Mouse (Mus musculus) hindbrain, postnatal 0 days (tissue): ENCODE data around the gene Rgs2. TPM values are rescaled to one million over a fixed set of nuclear protein-coding genes. Genes with fewer than 3 reads are reported as not detected.

Experiments used
- ATAC-seq: fragments of 200-750 bp; cut with Nextera tagmentation; 2 replicates; pipeline ENCODE4 v1.8.0; 2017; ENCODE audit warnings: mild to moderate bottlenecking, moderate TSS enrichment, moderate library complexity
- DNase-seq: peaks from one replicate; pipeline ENCODE4 v3.0.0-alpha.2; 2015; ENCODE audit warnings: low spot score
- H3K27ac ChIP-seq: fragments of 300-500 bp; sonication (generic); 2 replicates; pipeline ENCODE4 v1.5.1; 2014; ENCODE audit warnings: mild to moderate bottlenecking
- H3K27me3 ChIP-seq: fragments of 300-500 bp; sonication (generic); 2 replicates; pipeline ENCODE4 v1.6.1; 2014; ENCODE audit warnings: low read length, mixed read lengths; ENCODE audit not compliant: insufficient read depth
- H3K36me3 ChIP-seq: fragments of 300-500 bp; sonication (generic); 2 replicates; pipeline ENCODE4 v1.6.1; 2014; ENCODE audit warnings: low read length, mixed read lengths; ENCODE audit not compliant: insufficient read depth
- H3K4me1 ChIP-seq: fragments of 300-500 bp; sonication (generic); 2 replicates; pipeline ENCODE4 v1.6.1; 2014; ENCODE audit warnings: antibody characterized with exemption, low read length, mixed read lengths; ENCODE audit not compliant: insufficient read depth
- H3K4me2 ChIP-seq: fragments of 300-500 bp; sonication (generic); 2 replicates; pipeline ENCODE4 v1.6.1; 2014; ENCODE audit warnings: low read depth, mild to moderate bottlenecking, low read length, moderate library complexity, mixed read lengths
- H3K4me3 ChIP-seq: fragments of 300-500 bp; sonication (generic); 2 replicates; pipeline ENCODE4 v1.5.1; 2014; ENCODE audit warnings: low read length
- H3K9ac ChIP-seq: fragments of 300-500 bp; sonication (generic); replicated peaks from 2 replicates; pipeline ENCODE4 v1.6.1; 2014; ENCODE audit warnings: mild to moderate bottlenecking, low read length, moderate library complexity, mixed read lengths
- H3K9me3 ChIP-seq: fragments of 300-500 bp; sonication (generic); 2 replicates; pipeline ENCODE4 v1.6.1; 2016; ENCODE audit warnings: low read length, mixed read lengths
- CTCF ChIP-seq: IDR thresholded peaks from 2 replicates; pipeline ENCODE4 v1.5.1; 2016; ENCODE audit warnings: antibody characterized with exemption, control low read depth, low read depth
- WGBS: fragments of 180-500 bp; shearing (Covaris S2); extraction: QIAGEN DNeasy Blood & Tissue Kit; methylation state at CpG from one replicate; pipeline ENCODE4 v1.1.7; 2014; 5-methylcytosine and 5-hydroxymethylcytosine counted together
- polyA plus RNA-seq: library from polyadenylated mRNA; unstranded; fragments of >200 nt; fragmentation: Nextera tagmentation; extraction: Ambion mirVana; gene quantifications from 2 replicates; pipeline ENCODE4 v1.2.1, GENCODE M21; 2015
- total RNA-seq: library from RNA; depleted of rRNA; stranded (reverse); fragments of >200 nt; gene quantifications from 2 replicates; pipeline ENCODE4 v1.2.3, GENCODE M21; 2014

Gene Rgs2
- total and polyA plus RNA-seq, 2 experiments from 2014 or later = 13.6 to 71.1 TPM

DNA sequence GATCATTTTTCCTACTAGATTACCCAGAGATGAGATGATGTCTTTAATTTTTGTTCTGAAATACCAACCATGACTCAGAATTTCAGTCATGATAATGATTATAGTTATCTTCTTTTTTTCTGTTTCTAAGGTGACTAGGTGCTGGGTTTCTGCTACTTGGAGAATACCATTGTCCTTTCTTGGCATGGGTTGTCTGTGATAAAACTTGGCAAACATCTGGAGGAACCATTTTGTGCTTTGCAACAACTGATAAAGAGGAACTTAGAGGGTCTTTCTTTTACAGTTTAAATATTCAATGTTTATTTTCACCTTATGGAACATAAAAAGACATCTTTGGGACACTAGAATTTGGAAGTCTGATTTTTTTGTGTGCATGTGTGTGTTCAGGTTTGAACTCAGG lies 10.0 kb upstream of the Rgs2 start:
- Histone ChIP-seq H3K27ac (no peak overlapping the region), H3K9me3 (no peaks in the 10 kb centered on the region), H3K4me1 (no peaks in the 10 kb centered on the region), H3K27me3 (no peaks in the 10 kb centered on the region), H3K4me2 (no peak overlapping the region), H3K4me3 (no peak overlapping the region), H3K36me3 (no peaks in the 10 kb centered on the region), H3K9ac (no peak overlapping the region)
- ATAC-seq (no peak), DNase-seq (no peak)
- no peak for TF ChIP-seq CTCF

DNA sequence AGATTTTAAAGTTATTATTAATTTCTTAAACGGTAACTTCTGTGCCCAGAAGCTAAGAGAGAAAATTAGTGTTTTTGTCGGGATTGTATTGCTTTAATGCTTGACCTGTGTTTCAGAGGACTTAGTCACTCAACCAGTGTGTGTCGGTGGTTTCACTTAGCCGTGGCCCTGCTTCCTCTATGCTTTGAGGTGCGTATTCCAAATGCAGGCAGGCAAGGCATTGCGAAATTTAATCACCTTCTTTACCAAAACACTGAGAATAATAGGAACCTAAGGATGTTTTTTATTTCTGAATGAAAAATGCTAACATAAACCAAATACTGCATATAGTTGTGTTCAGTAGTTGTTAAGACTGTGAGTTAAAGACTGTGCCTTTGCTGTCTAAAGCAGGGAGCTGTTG lies 3.4 kb upstream of the Rgs2 start:
- 81% methylated on average over 6 of the region's 6 CpGs for WGBS
- Histone ChIP-seq H3K27ac (no peak overlapping the region), H3K4me2 (no peak overlapping the region), H3K36me3 (no peaks in the 10 kb centered on the region), H3K27me3 (no peaks in the 10 kb centered on the region), H3K9ac (no peak overlapping the region), H3K4me3 (no peak overlapping the region), H3K4me1 (0 out of 2 replicates have a peak, but pooled peaks cover 4% of the 10 kb centered on the region), H3K9me3 (no peaks in the 10 kb centered on the region)
- ATAC-seq (no peak), DNase-seq (no peak)
- no peak for TF ChIP-seq CTCF

DNA sequence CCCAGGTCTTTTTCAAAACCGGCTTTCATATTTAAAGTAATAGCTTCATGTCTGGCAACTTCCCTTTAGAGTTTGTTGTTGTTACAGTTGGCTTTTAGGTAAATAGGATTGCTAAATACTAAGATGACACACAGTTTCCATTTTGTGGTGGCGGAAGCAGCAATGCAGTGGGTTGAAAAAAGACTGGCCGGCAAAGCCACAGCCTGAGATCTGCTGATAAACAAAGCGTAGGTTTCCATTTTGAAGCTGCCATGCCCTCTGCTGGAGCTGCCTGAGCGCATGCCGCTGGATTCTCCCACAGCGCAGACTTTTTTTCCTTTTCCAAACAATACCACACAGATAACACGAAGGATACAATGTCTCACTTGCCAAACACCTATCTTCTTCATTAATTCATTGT lies 2.6 kb upstream of the Rgs2 start:
- TF ChIP-seq CTCF = peak; percentile 86
- 2% methylated on average over 8 of the region's 8 CpGs for whole genome bisulfite sequencing
- no peaks in the 10 kb centered on the region for H3K9me3 ChIP-seq
- H3K4me1 ChIP-seq = 0 out of 2 replicates have a peak, but pooled peaks cover 5% of the 10 kb centered on the region
- no peak overlapping the region for H3K27ac ChIP-seq
- no peaks in the 10 kb centered on the region for H3K36me3 ChIP-seq
- no peak overlapping the region; the same call in 1 of the 2 replicates for H3K4me3 ChIP-seq
- H3K27me3 ChIP-seq = no peaks in the 10 kb centered on the region
- peak overlapping the region; percentile 39 for H3K4me2 ChIP-seq
- ATAC-seq (no peak), DNase-seq (peak; percentile 90)
- 0 out of 2 replicates have a peak overlapping the region, but pooled peaks have one; percentile 18 for H3K9ac ChIP-seq

DNA sequence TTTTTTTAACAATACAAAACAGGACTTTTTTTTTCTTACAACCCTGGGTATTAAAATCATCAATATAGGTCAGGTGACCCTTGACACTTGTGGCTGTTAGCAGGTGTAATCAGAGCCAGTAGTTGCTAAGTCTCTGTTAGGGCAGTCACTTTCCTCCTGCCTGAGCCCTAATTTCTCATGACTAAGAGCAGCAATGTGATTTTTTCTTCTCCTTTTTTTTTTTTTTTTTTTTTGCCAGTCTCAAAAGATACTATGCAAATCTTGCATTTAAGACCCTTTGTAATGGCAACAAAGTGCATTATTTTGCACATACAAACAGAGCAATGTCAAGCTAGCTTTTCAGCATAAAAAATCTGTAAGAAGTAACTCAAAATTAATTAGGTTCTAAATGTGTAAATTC lies 1.7 kb upstream of the Rgs2 start:
- Histone ChIP-seq H3K27me3 (no peaks in the 10 kb centered on the region), H3K4me2 (no peak overlapping the region), H3K4me3 (no peak overlapping the region), H3K36me3 (no peaks in the 10 kb centered on the region), H3K9ac (no peak overlapping the region), H3K4me1 (0 out of 2 replicates have a peak, but pooled peaks cover 5% of the 10 kb centered on the region), H3K9me3 (no peaks in the 10 kb centered on the region), H3K27ac (no peak overlapping the region)
- ATAC-seq (no peak), DNase-seq (no peak)
- no peak for TF ChIP-seq CTCF

DNA sequence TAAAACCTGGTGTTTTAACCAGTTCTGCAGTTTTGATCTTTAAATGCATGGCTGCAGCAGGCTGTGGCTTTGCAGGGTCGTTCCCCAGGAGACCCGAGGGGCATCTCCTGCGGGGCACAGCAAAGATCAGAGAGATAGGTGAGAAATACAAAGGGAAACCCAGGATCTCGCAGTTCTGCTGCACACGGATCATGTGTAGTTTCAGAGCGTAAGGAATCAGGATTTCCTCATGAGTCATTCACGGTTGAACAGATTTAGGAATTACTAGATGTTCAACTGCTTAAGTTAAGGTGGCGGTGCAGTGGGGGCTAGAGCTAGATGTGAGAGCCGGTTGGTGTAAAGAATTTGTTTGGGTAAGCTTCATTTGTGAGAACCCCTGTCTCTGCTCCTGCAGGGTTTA lies 780 bp upstream of the Rgs2 start:
- DNase-seq (peak; percentile 40), ATAC-seq (no peak)

DNA sequence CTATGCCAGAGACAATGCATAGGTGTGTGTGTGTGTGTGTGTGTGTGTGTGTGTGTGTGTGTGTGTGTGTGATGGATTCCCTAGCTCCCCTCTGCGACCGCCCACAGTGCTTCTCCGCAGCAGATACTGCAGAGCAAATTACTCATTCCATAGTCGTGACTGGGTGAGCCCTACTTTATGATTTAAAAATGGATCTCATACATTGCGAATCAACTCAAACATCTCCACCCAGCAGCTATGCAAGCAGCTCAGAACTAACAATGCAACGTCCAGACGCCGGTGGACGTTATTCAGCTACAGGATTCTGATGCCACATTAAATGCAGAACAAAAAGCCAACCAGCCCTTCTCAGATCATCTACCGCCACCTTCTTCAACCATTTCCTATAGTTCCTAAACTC lies 545 bp downstream of the Rgs2 start:
- Histone ChIP-seq H3K4me1 (0 out of 2 replicates have a peak, but pooled peaks cover 5% of the 10 kb centered on the region), H3K9me3 (no peaks in the 10 kb centered on the region), H3K9ac (peak overlapping the region; percentile 52), H3K27me3 (no peaks in the 10 kb centered on the region), H3K36me3 (no peaks in the 10 kb centered on the region), H3K27ac (peak overlapping the region; percentile 87), H3K4me2 (peak overlapping the region; percentile 90), H3K4me3 (peak overlapping the region; percentile 51)
- DNase-seq (peak; percentile 59), ATAC-seq (peak; percentile 16; the same call in 1 of the 2 replicates)
- under 1% methylated on average over 10 of the region's 10 CpGs for WGBS
- TF ChIP-seq CTCF = no peak

More for the DNA sequence above, 780 bp upstream of the Rgs2 start:
- Histone ChIP-seq H3K9ac (peak overlapping the region; percentile 52), H3K27me3 (no peaks in the 10 kb centered on the region), H3K9me3 (no peaks in the 10 kb centered on the region), H3K4me3 (peak overlapping the region; percentile 51), H3K36me3 (no peaks in the 10 kb centered on the region), H3K27ac (peak overlapping the region; percentile 87), H3K4me1 (0 out of 2 replicates have a peak, but pooled peaks cover 5% of the 10 kb centered on the region), H3K4me2 (peak overlapping the region; percentile 90)
- TF ChIP-seq CTCF = no peak
- 4% methylated on average over 9 of the region's 9 CpGs for WGBS

DNA sequence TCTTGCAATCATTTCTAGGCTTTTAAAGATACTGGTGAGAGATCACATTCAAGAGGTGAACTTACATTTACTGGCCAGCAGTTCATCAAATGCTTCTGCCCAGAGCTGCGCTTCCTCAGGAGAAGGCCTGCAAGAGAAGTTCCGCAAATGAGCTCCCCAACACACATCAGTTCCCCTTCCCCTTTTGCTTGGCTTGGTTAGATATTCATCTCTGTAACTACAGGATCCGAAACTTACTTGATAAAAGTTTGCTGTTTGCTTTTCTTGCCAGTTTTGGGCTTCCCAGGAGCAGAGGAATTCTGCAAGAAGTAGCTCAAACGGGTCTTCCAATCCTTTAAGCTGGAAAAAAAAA lies 1.3 kb downstream of the Rgs2 start:
- H3K4me3 ChIP-seq = peak overlapping the region; percentile 51
- H3K9ac ChIP-seq = peak overlapping the region; percentile 52
- peak overlapping the region; percentile 90 for H3K4me2 ChIP-seq
- peak overlapping the region; percentile 87; the same call in 1 of the 2 replicates for H3K27ac ChIP-seq
- H3K9me3 ChIP-seq = no peaks in the 10 kb centered on the region
- ATAC-seq (no peak), DNase-seq (peak; percentile 9)
- 0 out of 2 replicates have a peak, but pooled peaks cover 5% of the 10 kb centered on the region for H3K4me1 ChIP-seq
- no peak for TF ChIP-seq CTCF
- WGBS = 49% methylated on average over 4 of the region's 4 CpGs
- no peaks in the 10 kb centered on the region for H3K27me3 ChIP-seq
- H3K36me3 ChIP-seq = no peaks in the 10 kb centered on the region
